Mouse (Mus musculus) stomach, embryonic 15.5 days (tissue): ENCODE results near the gene Rnf225. TPM values are rescaled to one million over a fixed set of nuclear protein-coding genes. Genes with fewer than 3 reads are reported as not detected.
"Not testable (repeated sequence)": the region's sequence is repeated elsewhere in the genome, so short reads cannot be mapped to it uniquely, and the experiment has no call there.

ENCODE experiments used
- ATAC-seq: fragments of 200-750 bp; cut with Nextera tagmentation; 2 replicates; pipeline ENCODE4 v1.8.0; 2017; ENCODE audit warnings: low read depth, moderate number of reproducible peaks, moderate TSS enrichment; ENCODE audit not compliant: insufficient read depth, low FRiP score
- H3K27ac ChIP-seq: fragments of 300-500 bp; sonication (generic); 2 replicates; pipeline ENCODE4 v1.5.1; 2015; ENCODE audit warnings: mild to moderate bottlenecking, inconsistent platforms
- H3K27me3 ChIP-seq: fragments of 300-500 bp; sonication (generic); replicated peaks from 2 replicates; pipeline ENCODE4 v1.6.1; 2015; ENCODE audit warnings: inconsistent platforms
- H3K36me3 ChIP-seq: fragments of 300-500 bp; sonication (generic); 2 replicates; pipeline ENCODE4 v1.6.1; 2015; ENCODE audit warnings: inconsistent platforms
- H3K4me1 ChIP-seq: fragments of 300-500 bp; sonication (generic); 2 replicates; pipeline ENCODE4 v1.6.1; 2015; ENCODE audit warnings: inconsistent platforms
- H3K4me2 ChIP-seq: fragments of 300-500 bp; sonication (generic); 2 replicates; pipeline ENCODE4 v1.6.1; 2015; ENCODE audit warnings: mild to moderate bottlenecking, inconsistent platforms
- H3K4me3 ChIP-seq: fragments of 300-500 bp; sonication (generic); replicated peaks from 2 replicates; pipeline ENCODE4 v1.5.1; 2015; ENCODE audit warnings: inconsistent platforms
- H3K9ac ChIP-seq: fragments of 300-500 bp; sonication (generic); 2 replicates; pipeline ENCODE4 v1.6.1; 2015; ENCODE audit warnings: inconsistent platforms
- H3K9me3 ChIP-seq: fragments of 300-500 bp; sonication (generic); 2 replicates; pipeline ENCODE4 v1.6.1; 2016; ENCODE audit warnings: inconsistent platforms
- WGBS: fragments of 180-500 bp; shearing (Covaris S2); methylation state at CpG from one replicate; pipeline ENCODE4 v1.1.7; 2015; 5-methylcytosine and 5-hydroxymethylcytosine counted together
- polyA plus RNA-seq: library from polyadenylated mRNA; unstranded; fragments of >200 nt; fragmentation: Nextera tagmentation; extraction: Ambion mirVana; gene quantifications from 2 replicates; pipeline ENCODE4 v1.2.1, GENCODE M21; 2015

The Rnf225 gene
- polyA plus RNA-seq, 1 experiment from 2014 or later: 1.3 TPM

GRCm38 (mm10) chr7:12934808-12935207, 7.6 kb downstream of the Rnf225 start:
- no peak for ATAC-seq
- Histone ChIP-seq H3K9me3 (no peaks in the 10 kb centered on the region), H3K4me1 (no peaks in the 10 kb centered on the region), H3K27me3 (no peaks in the 10 kb centered on the region), H3K9ac (no peak overlapping the region), H3K36me3 (no peaks in the 10 kb centered on the region), H3K27ac (no peak overlapping the region), H3K4me2 (no peak overlapping the region), H3K4me3 (no peak overlapping the region)
- WGBS: 67% methylated on average over 3 of the region's 3 CpGs

GRCm38 (mm10) chr7:12937254-12937803, 10.1 kb downstream of the Rnf225 start:
- not testable (repeated sequence) for H3K4me1 ChIP-seq, H3K4me2 ChIP-seq, H3K27me3 ChIP-seq, H3K4me3 ChIP-seq, H3K36me3 ChIP-seq, H3K9ac ChIP-seq, ATAC-seq, H3K27ac ChIP-seq, H3K9me3 ChIP-seq
- 86% methylated on average over 4 of the region's 4 CpGs for WGBS

- H3K36me3 ChIP-seq: no peaks in the 10 kb centered on the region
- H3K9me3 ChIP-seq: no peaks in the 10 kb centered on the region
- ATAC-seq: no peak
- H3K4me2 ChIP-seq: no peak overlapping the region
- no peaks in the 10 kb centered on the region for H3K4me1 ChIP-seq
- H3K4me3 ChIP-seq: no peak overlapping the region
- no peak overlapping the region for H3K9ac ChIP-seq
- 81% methylated on average over 4 of the region's 4 CpGs for WGBS
- H3K27ac ChIP-seq: no peak overlapping the region
- no peaks in the 10 kb centered on the region for H3K27me3 ChIP-seq
Observed at GRCm38 (mm10) chr7:12940599-12940998, 13.4 kb downstream of the Rnf225 start.

- Histone ChIP-seq H3K36me3 (no peaks in the 10 kb centered on the region), H3K4me3 (no peak overlapping the region), H3K4me1 (no peaks in the 10 kb centered on the region), H3K27me3 (no peaks in the 10 kb centered on the region), H3K9me3 (no peaks in the 10 kb centered on the region), H3K9ac (no peak overlapping the region), H3K4me2 (no peak overlapping the region), H3K27ac (no peak overlapping the region)
- ATAC-seq: no peak
Observed at GRCm38 (mm10) chr7:12943488-12943887, 16.3 kb downstream of the Rnf225 start.

- H3K4me3 ChIP-seq: peak overlapping the region; percentile 53
- peak overlapping the region; percentile 80 for H3K27ac ChIP-seq
- H3K4me2 ChIP-seq: peak overlapping the region; percentile 91
- no peaks in the 10 kb centered on the region for H3K36me3 ChIP-seq
- peak; percentile 97 for ATAC-seq
- H3K9ac ChIP-seq: peak overlapping the region; percentile 41; the same call in 1 of the 2 replicates
- 11% methylated on average over 35 of the region's 35 CpGs for WGBS
- no peaks in the 10 kb centered on the region for H3K9me3 ChIP-seq
- H3K4me1 ChIP-seq: peaks cover 7% of the 10 kb centered on the region
- H3K27me3 ChIP-seq: no peaks in the 10 kb centered on the region
Observed at GRCm38 (mm10) chr7:12949032-12949871, 22.0 kb downstream of the Rnf225 start.

GRCm38 (mm10) chr7:12949872-12950229, 22.6 kb downstream of the Rnf225 start:
- Histone ChIP-seq H3K36me3 (no peaks in the 10 kb centered on the region), H3K4me2 (peak overlapping the region; percentile 91), H3K27ac (peak overlapping the region; percentile 80), H3K4me3 (peak overlapping the region; percentile 53), H3K9ac (peak overlapping the region; percentile 41; the same call in 1 of the 2 replicates), H3K27me3 (no peaks in the 10 kb centered on the region), H3K9me3 (no peaks in the 10 kb centered on the region), H3K4me1 (peaks cover 7% of the 10 kb centered on the region)
- ATAC-seq: no peak; the same call in 1 of the 2 replicates
- 5% methylated on average over 16 of the region's 16 CpGs for whole genome bisulfite sequencing

GRCm38 (mm10) chr7:12954896-12955295, 27.7 kb downstream of the Rnf225 start:
- no peak overlapping the region for H3K9ac ChIP-seq
- no peak for ATAC-seq
- H3K4me3 ChIP-seq: no peak overlapping the region

GRCm38 (mm10) chr7:12957511-12957910, 30.3 kb downstream of the Rnf225 start:
- Histone ChIP-seq H3K4me3 (no peak overlapping the region), H3K9me3 (no peaks in the 10 kb centered on the region), H3K9ac (no peak overlapping the region), H3K27me3 (no peaks in the 10 kb centered on the region), H3K4me1 (no peaks in the 10 kb centered on the region), H3K36me3 (no peaks in the 10 kb centered on the region), H3K4me2 (no peak overlapping the region), H3K27ac (no peak overlapping the region)
- ATAC-seq: no peak
- 64% methylated on average over 5 of the region's 5 CpGs for WGBS

More at GRCm38 (mm10) chr7:12954896-12955295, 27.7 kb downstream of the Rnf225 start:
- H3K4me1 ChIP-seq: peaks cover 6% of the 10 kb centered on the region
- H3K27me3 ChIP-seq: no peaks in the 10 kb centered on the region
- 31% methylated on average over 3 of the region's 3 CpGs for WGBS
- no peak overlapping the region for H3K4me2 ChIP-seq
- no peaks in the 10 kb centered on the region for H3K36me3 ChIP-seq
- no peak overlapping the region for H3K27ac ChIP-seq
- H3K9me3 ChIP-seq: no peaks in the 10 kb centered on the region

GRCm38 (mm10) chr7:12958948-12959347, 31.7 kb downstream of the Rnf225 start:
- no peak overlapping the region for H3K4me3 ChIP-seq
- WGBS: 75% methylated on average over 4 of the region's 4 CpGs
- H3K27ac ChIP-seq: no peak overlapping the region
- H3K9ac ChIP-seq: no peak overlapping the region
- H3K4me2 ChIP-seq: no peak overlapping the region
- ATAC-seq: no peak
- no peaks in the 10 kb centered on the region for H3K36me3 ChIP-seq
- H3K9me3 ChIP-seq: no peaks in the 10 kb centered on the region
- H3K4me1 ChIP-seq: no peaks in the 10 kb centered on the region
- H3K27me3 ChIP-seq: no peaks in the 10 kb centered on the region

GRCm38 (mm10) chr7:12959718-12960117, 32.5 kb downstream of the Rnf225 start:
- H3K4me3 ChIP-seq: no peak overlapping the region
- no peak for ATAC-seq
- no peak overlapping the region for H3K9ac ChIP-seq
- no peak overlapping the region for H3K4me2 ChIP-seq
- no peaks in the 10 kb centered on the region for H3K36me3 ChIP-seq
- H3K27ac ChIP-seq: no peak overlapping the region
- WGBS: 29% methylated on average over 4 of the region's 4 CpGs
- H3K4me1 ChIP-seq: no peaks in the 10 kb centered on the region
- no peaks in the 10 kb centered on the region for H3K9me3 ChIP-seq
- H3K27me3 ChIP-seq: no peaks in the 10 kb centered on the region

- 2% methylated on average over 29 of the region's 29 CpGs for WGBS
- Histone ChIP-seq H3K4me1 (peaks cover 8% of the 10 kb centered on the region; the same call in 1 of the 2 replicates), H3K4me2 (peak overlapping the region; percentile 70), H3K36me3 (no peaks in the 10 kb centered on the region), H3K4me3 (peak overlapping the region; percentile 57), H3K9me3 (no peaks in the 10 kb centered on the region), H3K9ac (peak overlapping the region; percentile 61), H3K27me3 (no peaks in the 10 kb centered on the region), H3K27ac (peak overlapping the region; percentile 88)
- ATAC-seq: peak; percentile 56; the same call in 1 of the 2 replicates
Observed at GRCm38 (mm10) chr7:12961511-12962141, 34.4 kb downstream of the Rnf225 start.

GRCm38 (mm10) chr7:12965678-12966091, 38.5 kb downstream of the Rnf225 start, which contains the start of gene Zfp324:
Gene Zfp324 (plus strand): TSS chr7:12965838.
- Histone ChIP-seq H3K9me3 (no peaks in the 10 kb centered on the region), H3K4me3 (peak within 1 kb of the TSS; percentile 90), H3K36me3 (peaks cover 21% of the 10 kb centered on the region), H3K27me3 (no peaks in the 10 kb centered on the region), H3K9ac (peak within 1 kb of the TSS; percentile 90), H3K4me2 (peak within 1 kb of the TSS; percentile 90), H3K4me1 (peaks cover 14% of the 10 kb centered on the region), H3K27ac (peak within 1 kb of the TSS; percentile 86)
- ATAC-seq: peak; percentile 91
- WGBS: 0% methylated on average over 23 of the region's 23 CpGs
